Mouse (Mus musculus): ENCODE data around the gene Zfp652. TPM values are rescaled to one million over a fixed set of nuclear protein-coding genes. Genes with fewer than 3 reads are reported as not detected.

Gene Zfp652
- total and polyA plus RNA-seq, 2 experiments from 2014 or later, result 12.6 to 25.3 TPM

DNA sequence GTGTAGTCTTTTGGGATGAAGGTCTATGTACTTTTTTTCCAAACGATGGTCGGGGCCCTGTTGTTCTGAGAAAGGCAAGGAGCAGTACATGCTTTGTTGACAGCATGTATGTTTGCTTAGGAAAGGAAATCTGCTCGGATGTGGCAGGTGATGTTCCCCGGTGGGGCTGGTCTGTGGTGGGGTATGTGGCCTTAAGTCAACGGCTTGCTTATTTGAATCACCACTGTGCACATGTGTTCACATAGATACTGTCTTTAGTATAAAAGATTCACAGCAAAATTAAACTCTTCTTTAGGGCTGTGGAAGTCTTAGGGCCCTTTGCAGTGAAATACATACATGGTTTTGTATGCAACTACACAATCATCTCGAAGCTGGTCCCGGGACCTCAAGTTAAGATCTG lies 1.9 kb downstream of the Zfp652 start:
- no peaks in the 10 kb centered on the region for H3K9me3 ChIP-seq (ENCODE audit: low read length)
- no peaks in the 10 kb centered on the region for H3K36me3 ChIP-seq (ENCODE audit: insufficient read depth, low read length)
- H3K27me3 ChIP-seq (ENCODE audit: insufficient read depth, low read length), result no peaks in the 10 kb centered on the region
- TF ChIP-seq CTCF (IDR thresholded peaks at IDR 0.05), result no peak
- WGBS, result 29% methylated on average over 7 of the region's 7 CpGs
- peak overlapping the region; percentile 84 for H3K4me2 ChIP-seq (ENCODE audit: low read depth, low read length, poor library complexity, severe bottlenecking)
- no peak overlapping the region for H3K27ac ChIP-seq (ENCODE audit: low read depth, low read length)
- H3K4me1 ChIP-seq (ENCODE audit: insufficient read depth, low read length), result peaks cover 9% of the 10 kb centered on the region
- no peak for ATAC-seq (ENCODE audit: low FRiP score)
- DNase-seq (ENCODE audit: low spot score), result no peak
- peak overlapping the region; percentile 63 for H3K4me3 ChIP-seq (ENCODE audit: low read depth, low read length)
- peak overlapping the region; percentile 97 for H3K9ac ChIP-seq (replicated peaks; ENCODE audit: low read length, poor library complexity, severe bottlenecking)

DNA sequence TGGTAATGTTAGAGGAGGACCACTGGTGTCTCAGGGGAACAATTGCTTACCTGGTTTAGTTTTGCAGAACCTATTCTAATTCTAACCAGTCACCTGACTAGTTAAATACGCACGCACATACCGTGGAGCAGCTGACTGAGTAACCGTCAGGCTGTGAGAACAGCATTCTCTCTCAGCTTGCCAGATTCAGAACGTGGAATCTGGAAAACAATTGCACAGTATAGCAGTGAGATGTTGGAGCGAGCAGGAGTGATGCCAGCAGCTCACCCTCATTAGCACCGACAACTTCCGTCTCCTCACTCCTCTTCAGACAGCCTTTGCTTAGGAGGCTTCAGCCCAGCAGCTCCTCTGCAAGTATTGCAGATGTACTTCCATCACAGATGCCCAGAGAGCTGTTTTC lies 3.7 kb downstream of the Zfp652 start:
- H3K36me3 ChIP-seq (ENCODE audit: insufficient read depth, low read length), result no peaks in the 10 kb centered on the region
- H3K27ac ChIP-seq (ENCODE audit: low read depth, low read length), result no peak overlapping the region
- H3K9ac ChIP-seq (replicated peaks; ENCODE audit: low read length, poor library complexity, severe bottlenecking), result no peak overlapping the region
- H3K27me3 ChIP-seq (ENCODE audit: insufficient read depth, low read length), result no peaks in the 10 kb centered on the region
- no peak for DNase-seq (ENCODE audit: low spot score)
- no peak overlapping the region for H3K4me3 ChIP-seq (ENCODE audit: low read depth, low read length)
- H3K4me2 ChIP-seq (ENCODE audit: low read depth, low read length, poor library complexity, severe bottlenecking), result peak overlapping the region; percentile 84; the same call in 1 of the 2 replicates
- no peak for TF ChIP-seq CTCF (IDR thresholded peaks at IDR 0.05)
- H3K9me3 ChIP-seq (ENCODE audit: low read length), result no peaks in the 10 kb centered on the region
- 66% methylated on average over 8 of the region's 8 CpGs for WGBS
- H3K4me1 ChIP-seq (ENCODE audit: insufficient read depth, low read length), result peaks cover 9% of the 10 kb centered on the region
- no peak for ATAC-seq (ENCODE audit: low FRiP score)

DNA sequence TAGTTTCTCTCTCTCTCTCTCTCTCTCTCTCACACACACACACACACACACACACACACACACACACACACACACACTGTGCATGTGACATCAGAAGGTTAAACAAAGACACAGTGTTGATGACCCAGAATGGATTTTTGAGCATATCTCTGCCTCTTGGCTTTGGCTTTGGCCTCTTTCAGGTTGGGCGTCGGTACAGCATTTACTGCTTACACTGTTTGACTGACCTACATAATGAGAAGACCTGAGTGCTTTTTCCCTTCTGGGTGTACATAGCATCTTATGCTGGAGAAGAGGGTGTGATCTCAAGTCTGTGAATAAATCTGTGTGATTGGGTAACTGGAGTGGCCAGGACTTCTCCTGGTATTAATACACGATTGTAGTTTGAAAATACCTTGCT lies 6.9 kb downstream of the Zfp652 start:
- no peak overlapping the region for H3K4me3 ChIP-seq (ENCODE audit: low read depth, low read length)
- TF ChIP-seq CTCF (IDR thresholded peaks at IDR 0.05), result no peak
- H3K4me1 ChIP-seq (ENCODE audit: insufficient read depth, low read length), result peaks cover 9% of the 10 kb centered on the region
- H3K36me3 ChIP-seq (ENCODE audit: insufficient read depth, low read length), result no peaks in the 10 kb centered on the region
- no peaks in the 10 kb centered on the region for H3K27me3 ChIP-seq (ENCODE audit: insufficient read depth, low read length)
- H3K9me3 ChIP-seq (ENCODE audit: low read length), result no peaks in the 10 kb centered on the region
- no peak overlapping the region for H3K27ac ChIP-seq (ENCODE audit: low read depth, low read length)
- no peak overlapping the region for H3K4me2 ChIP-seq (ENCODE audit: low read depth, low read length, poor library complexity, severe bottlenecking)
- no peak for DNase-seq (ENCODE audit: low spot score)
- no peak for ATAC-seq (ENCODE audit: low FRiP score)
- WGBS, result 74% methylated on average over 3 of the region's 3 CpGs
- no peak overlapping the region for H3K9ac ChIP-seq (replicated peaks; ENCODE audit: low read length, poor library complexity, severe bottlenecking)

DNA sequence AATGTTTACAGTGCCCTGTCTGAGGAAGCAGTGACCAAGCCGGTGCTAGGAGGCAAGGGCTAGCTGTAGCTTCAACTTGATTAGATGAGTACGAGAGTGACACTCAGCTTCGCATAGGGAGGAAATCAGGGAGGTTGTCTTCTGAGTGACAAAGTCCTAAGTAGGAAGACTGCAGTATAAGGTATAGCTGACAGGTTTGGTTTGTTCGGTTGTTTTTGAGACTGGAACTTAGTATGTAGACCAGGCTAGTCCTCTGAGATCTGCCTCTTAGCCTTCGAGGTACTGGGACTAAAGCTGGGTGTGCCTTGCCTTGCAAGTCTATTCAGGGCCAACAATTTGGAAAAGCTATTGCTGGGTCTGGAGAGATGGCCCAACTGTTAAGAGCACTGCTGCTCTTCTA lies 10.8 kb downstream of the Zfp652 start, which contains the start of gene B130006D01Rik:
TSS of gene B130006D01Rik (plus strand) at position 301 of the 400 bp plus-strand sequence.
- Histone ChIP-seq H3K4me2 (ENCODE audit: low read depth, low read length, poor library complexity, severe bottlenecking) (no peak within 1 kb of the TSS), H3K9me3 (ENCODE audit: low read length) (no peaks in the 10 kb centered on the region), H3K27ac (ENCODE audit: low read depth, low read length) (no peak within 1 kb of the TSS), H3K4me1 (ENCODE audit: insufficient read depth, low read length) (no peaks in the 10 kb centered on the region), H3K4me3 (ENCODE audit: low read depth, low read length) (no peak within 1 kb of the TSS), H3K36me3 (ENCODE audit: insufficient read depth, low read length) (no peaks in the 10 kb centered on the region), H3K9ac (replicated peaks; ENCODE audit: low read length, poor library complexity, severe bottlenecking) (no peak within 1 kb of the TSS), H3K27me3 (ENCODE audit: insufficient read depth, low read length) (no peaks in the 10 kb centered on the region)
- 97% methylated on average over 5 of the region's 5 CpGs for WGBS
- ATAC-seq (ENCODE audit: low FRiP score), result no peak
- no peak for TF ChIP-seq CTCF (IDR thresholded peaks at IDR 0.05)
- DNase-seq (ENCODE audit: low spot score), result no peak

DNA sequence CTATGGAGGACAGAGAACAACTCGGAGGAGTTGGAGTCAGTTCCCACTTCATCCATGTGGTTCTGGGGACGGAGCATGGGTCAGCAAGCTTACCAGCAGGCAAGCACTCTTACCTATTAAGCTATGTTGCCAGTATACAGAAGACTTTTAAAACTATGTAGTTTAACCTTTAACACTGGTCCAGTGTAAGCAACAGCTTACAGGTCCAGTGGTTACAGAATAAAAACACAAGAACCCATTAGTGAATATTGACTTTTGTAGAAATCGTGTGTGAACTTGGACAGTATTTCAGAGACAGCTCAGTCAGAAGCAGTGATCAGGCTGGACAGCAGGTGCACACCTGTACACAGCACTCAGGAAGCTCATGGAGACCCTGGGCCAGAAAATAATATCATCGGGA lies 12.0 kb downstream of the Zfp652 start:
- Histone ChIP-seq H3K4me1 (ENCODE audit: insufficient read depth, low read length) (no peaks in the 10 kb centered on the region), H3K4me3 (ENCODE audit: low read depth, low read length) (no peak overlapping the region), H3K36me3 (ENCODE audit: insufficient read depth, low read length) (no peaks in the 10 kb centered on the region), H3K27me3 (ENCODE audit: insufficient read depth, low read length) (no peaks in the 10 kb centered on the region), H3K27ac (ENCODE audit: low read depth, low read length) (no peak overlapping the region), H3K9me3 (ENCODE audit: low read length) (no peaks in the 10 kb centered on the region), H3K4me2 (ENCODE audit: low read depth, low read length, poor library complexity, severe bottlenecking) (no peak overlapping the region), H3K9ac (replicated peaks; ENCODE audit: low read length, poor library complexity, severe bottlenecking) (no peak overlapping the region)
- ATAC-seq (ENCODE audit: low FRiP score), result no peak
- TF ChIP-seq CTCF (IDR thresholded peaks at IDR 0.05), result no peak
- 99% methylated on average over 4 of the region's 4 CpGs for WGBS
- no peak for DNase-seq (ENCODE audit: low spot score)

DNA sequence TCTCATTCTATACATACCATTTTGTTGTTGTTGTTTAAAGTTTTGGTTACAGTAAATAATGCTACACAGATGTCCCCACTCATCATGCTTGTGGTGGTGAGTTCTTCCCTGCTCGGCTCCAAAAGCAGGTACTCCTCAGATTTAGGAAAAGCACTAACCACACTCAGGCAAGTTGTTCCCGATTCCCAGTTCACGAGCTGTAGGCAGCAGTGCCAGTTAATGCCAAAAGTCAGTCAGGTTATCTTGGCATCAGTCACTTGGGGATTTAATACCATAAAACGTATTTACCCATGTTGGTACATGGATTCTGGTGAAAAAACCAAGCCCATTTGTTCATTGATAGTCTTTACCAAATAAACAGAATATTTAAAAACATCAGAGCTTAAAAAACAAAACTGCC lies 13.7 kb downstream of the Zfp652 start:
- no peak overlapping the region for H3K27ac ChIP-seq (ENCODE audit: low read depth, low read length)
- H3K27me3 ChIP-seq (ENCODE audit: insufficient read depth, low read length), result no peaks in the 10 kb centered on the region
- H3K4me3 ChIP-seq (ENCODE audit: low read depth, low read length), result no peak overlapping the region
- H3K4me2 ChIP-seq (ENCODE audit: low read depth, low read length, poor library complexity, severe bottlenecking), result no peak overlapping the region
- no peak overlapping the region for H3K9ac ChIP-seq (replicated peaks; ENCODE audit: low read length, poor library complexity, severe bottlenecking)
- WGBS, result 78% methylated on average over 4 of the region's 4 CpGs
- no peaks in the 10 kb centered on the region for H3K4me1 ChIP-seq (ENCODE audit: insufficient read depth, low read length)
- DNase-seq (ENCODE audit: low spot score), result no peak
- no peaks in the 10 kb centered on the region for H3K36me3 ChIP-seq (ENCODE audit: insufficient read depth, low read length)
- ATAC-seq (ENCODE audit: low FRiP score), result no peak
- H3K9me3 ChIP-seq (ENCODE audit: low read length), result no peaks in the 10 kb centered on the region
- TF ChIP-seq CTCF (IDR thresholded peaks at IDR 0.05), result no peak

Data from midbrain, postnatal 0 days (tissue).